Mouse (Mus musculus) bone marrow, adult 2 months (tissue): ENCODE measurements around the gene Cul4a.

Source experiments
- CTCF ChIP-seq: fragments of 200-500 bp; IDR thresholded peaks from 2 replicates; pipeline ENCODE4 v1.5.1; 2011; ENCODE audit warnings: low read length, control low read depth; ENCODE audit not compliant: control insufficient read depth, insufficient read depth
- POLR2A ChIP-seq: fragments of 200-500 bp; IDR thresholded peaks from 2 replicates; pipeline ENCODE4 v1.6.1; 2011; ENCODE audit warnings: low read depth, mild to moderate bottlenecking, control low read depth, low read length, borderline replicate concordance; ENCODE audit not compliant: control insufficient read depth

DNA sequence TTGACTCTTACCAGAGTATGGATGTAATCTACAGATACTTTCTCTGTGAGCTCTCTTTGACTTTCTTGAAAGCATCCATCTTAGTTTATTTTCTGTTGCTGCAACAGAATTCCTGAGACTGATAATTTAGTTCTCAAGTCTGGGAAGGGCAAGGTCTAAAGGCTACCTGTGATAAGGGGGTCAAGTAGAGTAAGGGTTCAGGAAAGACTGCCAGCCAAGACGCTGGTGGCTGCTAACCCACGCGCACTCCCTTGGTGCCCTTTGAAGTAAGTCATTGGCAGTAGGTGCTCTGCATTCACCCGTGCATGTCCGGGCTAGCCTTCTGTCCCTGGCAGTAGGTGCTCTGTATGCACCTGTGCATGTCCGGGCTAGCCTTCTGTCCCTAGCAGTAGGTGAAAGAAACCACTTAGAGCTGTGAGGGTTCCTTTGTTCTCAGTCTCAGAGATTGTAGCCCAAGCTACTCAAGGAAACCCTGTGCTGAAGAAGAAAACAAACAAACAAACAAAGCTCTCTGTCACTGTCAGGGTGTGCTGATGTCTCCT lies 34.3 kb downstream of the Cul4a start:
- TF ChIP-seq CTCF (no peak), POLR2A (no peak)
